Mouse (Mus musculus) erythroblast, embryonic 14.5 days (primary cell): ENCODE measurements around the gene Hsf5. TPM values are rescaled to one million over a fixed set of nuclear protein-coding genes. Genes with fewer than 3 reads are reported as not detected.

Experiments
- H3K27me3 ChIP-seq: 2 replicates; pipeline ENCODE4 v1.6.1; 2012; ENCODE audit warnings: inconsistent platforms; ENCODE audit not compliant: control insufficient read depth
- H3K36me3 ChIP-seq: 2 replicates; pipeline ENCODE4 v1.6.1; 2012; ENCODE audit warnings: mild to moderate bottlenecking, inconsistent platforms; ENCODE audit not compliant: control insufficient read depth
- H3K4me1 ChIP-seq: 2 replicates; pipeline ENCODE4 v1.6.1; 2012; ENCODE audit warnings: inconsistent platforms; ENCODE audit not compliant: control insufficient read depth
- H3K4me3 ChIP-seq: replicated peaks from 2 replicates; pipeline ENCODE3; 2012; ENCODE audit warnings: moderate library complexity, mild to moderate bottlenecking, inconsistent platforms
- H3K9me3 ChIP-seq: 2 replicates; pipeline ENCODE4 v1.6.1; 2012; ENCODE audit warnings: low read length, inconsistent platforms, mixed read lengths; ENCODE audit not compliant: control insufficient read depth
- GATA1 ChIP-seq: IDR thresholded peaks from 2 replicates; pipeline ENCODE4 v1.6.1; 2012; ENCODE audit warnings: low read length, inconsistent platforms, mixed read lengths
- TAL1 ChIP-seq: IDR thresholded peaks from 3 replicates; pipeline ENCODE4 v1.6.1; 2012; ENCODE audit warnings: low read length, inconsistent platforms, mixed read lengths
- polyA plus RNA-seq: library from polyadenylated mRNA; stranded (reverse); fragments of >175 nt; gene quantifications from 2 replicates; pipeline ENCODE4 v1.2.3, GENCODE M21; 2012

Hsf5 gene
- polyA plus RNA-seq, 1 experiment = not detected

- no peak for TF ChIP-seq GATA1
- no peak for TF ChIP-seq TAL1
- peaks cover 21% of the 10 kb centered on the region for H3K27me3 ChIP-seq
- H3K36me3 ChIP-seq = no peaks in the 10 kb centered on the region
- no peaks in the 10 kb centered on the region for H3K9me3 ChIP-seq
- peak overlapping the region; percentile 42 for H3K4me3 ChIP-seq
- peaks cover 12% of the 10 kb centered on the region for H3K4me1 ChIP-seq
Observed at GRCm38 (mm10) chr11:87663948-87664347, 47.0 kb downstream of the Hsf5 start.

DNA sequence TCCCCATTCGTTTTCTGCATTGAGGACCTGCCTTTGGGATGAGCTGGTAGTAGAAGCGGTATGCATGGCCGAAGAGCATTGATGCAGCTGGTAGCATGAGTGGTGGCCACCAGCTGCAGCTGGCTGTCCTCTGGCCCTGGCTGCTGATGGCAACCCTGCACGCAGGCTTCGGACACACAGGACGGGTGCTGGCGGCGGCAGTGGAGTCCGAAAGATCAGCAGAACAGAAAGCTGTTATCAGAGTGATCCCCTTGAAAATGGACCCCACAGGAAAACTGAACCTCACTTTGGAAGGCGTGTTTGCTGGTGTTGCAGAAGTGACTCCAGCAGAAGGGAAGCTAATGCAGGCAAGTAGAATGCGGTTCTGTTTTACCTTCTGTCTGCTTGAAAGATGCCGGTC is 47.6 kb downstream of the Hsf5 start:
- TF ChIP-seq GATA1 = no peak
- TF ChIP-seq TAL1 = no peak
- no peaks in the 10 kb centered on the region for H3K36me3 ChIP-seq
- H3K27me3 ChIP-seq = peaks cover 21% of the 10 kb centered on the region
- peaks cover 12% of the 10 kb centered on the region for H3K4me1 ChIP-seq
- H3K4me3 ChIP-seq = peak overlapping the region; percentile 42
- no peaks in the 10 kb centered on the region for H3K9me3 ChIP-seq

- TF ChIP-seq GATA1 (no peak), TAL1 (no peak)
- H3K36me3 ChIP-seq = no peaks in the 10 kb centered on the region
- no peak overlapping the region for H3K4me3 ChIP-seq
- H3K27me3 ChIP-seq = peaks cover 21% of the 10 kb centered on the region
- H3K4me1 ChIP-seq = peaks cover 12% of the 10 kb centered on the region
- no peaks in the 10 kb centered on the region for H3K9me3 ChIP-seq
Observed at GRCm38 (mm10) chr11:87665224-87665623, 48.3 kb downstream of the Hsf5 start.

- H3K36me3 ChIP-seq = no peaks in the 10 kb centered on the region
- H3K9me3 ChIP-seq = no peaks in the 10 kb centered on the region
- peaks cover 12% of the 10 kb centered on the region for H3K4me1 ChIP-seq
- H3K27me3 ChIP-seq = peaks cover 21% of the 10 kb centered on the region
- H3K4me3 ChIP-seq = no peak overlapping the region
- TF ChIP-seq GATA1 (no peak), TAL1 (no peak)
Observed at GRCm38 (mm10) chr11:87665658-87666057, 48.7 kb downstream of the Hsf5 start.

- H3K4me1 ChIP-seq = peaks cover 12% of the 10 kb centered on the region
- H3K4me3 ChIP-seq = peak overlapping the region; percentile 4
- no peak for TF ChIP-seq TAL1
- TF ChIP-seq GATA1 = no peak
- no peaks in the 10 kb centered on the region for H3K9me3 ChIP-seq
- no peaks in the 10 kb centered on the region for H3K36me3 ChIP-seq
- peaks cover 21% of the 10 kb centered on the region for H3K27me3 ChIP-seq
Observed at GRCm38 (mm10) chr11:87666256-87667035, 49.5 kb downstream of the Hsf5 start.

GRCm38 (mm10) chr11:87667107-87668090 is 50.4 kb downstream of the Hsf5 start:
- H3K36me3 ChIP-seq = no peaks in the 10 kb centered on the region
- no peak for TF ChIP-seq GATA1
- no peak for TF ChIP-seq TAL1
- H3K9me3 ChIP-seq = no peaks in the 10 kb centered on the region
- no peak overlapping the region for H3K4me3 ChIP-seq
- H3K4me1 ChIP-seq = peaks cover 9% of the 10 kb centered on the region
- H3K27me3 ChIP-seq = peaks cover 15% of the 10 kb centered on the region

GRCm38 (mm10) chr11:87673282-87673681 is 56.3 kb downstream of the Hsf5 start:
- TF ChIP-seq TAL1 = no peak
- no peak for TF ChIP-seq GATA1
- H3K27me3 ChIP-seq = no peaks in the 10 kb centered on the region
- peaks cover 3% of the 10 kb centered on the region; the same call in 1 of the 2 replicates for H3K9me3 ChIP-seq
- no peaks in the 10 kb centered on the region for H3K36me3 ChIP-seq
- H3K4me1 ChIP-seq = peaks cover 9% of the 10 kb centered on the region
- H3K4me3 ChIP-seq = no peak overlapping the region

DNA sequence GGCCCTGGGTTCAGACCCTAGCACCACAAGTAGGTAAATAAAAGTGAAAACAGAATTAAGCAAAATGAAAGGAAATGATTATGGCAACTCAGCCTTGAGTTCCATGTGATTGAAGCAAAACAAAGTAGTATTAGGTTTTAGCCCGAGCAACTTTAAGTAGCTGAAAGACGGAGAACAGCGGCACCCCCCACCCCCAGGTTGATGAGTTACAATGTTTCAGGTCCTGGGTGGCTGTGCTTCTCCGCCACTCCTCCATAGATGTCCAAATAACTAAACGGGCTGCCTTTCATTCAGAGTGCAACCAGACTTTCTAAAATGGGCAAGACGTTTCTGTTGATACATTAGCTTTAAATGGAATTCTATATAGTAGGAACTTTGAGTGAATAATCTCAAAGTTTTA is 58.6 kb downstream of the Hsf5 start:
- H3K27me3 ChIP-seq = no peaks in the 10 kb centered on the region
- H3K9me3 ChIP-seq = peaks cover 3% of the 10 kb centered on the region; the same call in 1 of the 2 replicates
- H3K36me3 ChIP-seq = no peaks in the 10 kb centered on the region
- no peak overlapping the region for H3K4me3 ChIP-seq
- TF ChIP-seq GATA1 = no peak
- no peak for TF ChIP-seq TAL1
- peaks cover 9% of the 10 kb centered on the region for H3K4me1 ChIP-seq

DNA sequence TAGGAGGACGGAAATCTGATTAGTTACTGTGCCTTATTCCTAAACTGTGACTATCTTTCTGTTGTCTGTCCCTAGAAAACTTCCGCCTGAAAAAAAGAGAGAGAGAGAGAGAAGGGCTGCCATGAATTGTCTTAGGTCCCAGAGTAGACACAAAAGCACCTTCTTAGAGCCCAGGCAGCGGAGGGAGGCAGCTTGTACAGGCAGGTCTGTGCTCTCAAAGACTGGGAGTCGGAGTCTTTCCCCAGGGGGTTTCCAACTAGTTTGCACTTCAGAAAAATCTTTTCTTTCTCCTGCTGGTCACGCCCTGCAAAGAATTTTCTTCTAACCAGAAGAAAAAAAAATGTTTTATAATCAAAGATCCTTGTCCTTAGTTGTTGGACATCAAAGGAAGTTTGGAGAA is 60.8 kb downstream of the Hsf5 start:
- Histone ChIP-seq H3K9me3 (peaks cover 3% of the 10 kb centered on the region; the same call in 1 of the 2 replicates), H3K36me3 (no peaks in the 10 kb centered on the region), H3K27me3 (no peaks in the 10 kb centered on the region), H3K4me1 (peaks cover 9% of the 10 kb centered on the region), H3K4me3 (no peak overlapping the region)
- TF ChIP-seq GATA1 (no peak), TAL1 (no peak)
